Mouse (Mus musculus) C2C12 (cell line): Measurements from ENCODE around the gene Galnt10. TPM values are rescaled to one million over a fixed set of nuclear protein-coding genes. Genes with fewer than 3 reads are reported as not detected.

ENCODE experiments used
- H3K27me3 ChIP-seq: one replicate; pipeline ENCODE4 v1.6.1; 2011; ENCODE audit not compliant: control insufficient read depth, insufficient read depth, insufficient read length
- H3K36me3 ChIP-seq: one replicate; pipeline ENCODE4 v1.6.1; 2011; ENCODE audit not compliant: control insufficient read depth, insufficient read depth
- H3K4me3 ChIP-seq: one replicate; pipeline ENCODE4 v1.5.1; 2011; ENCODE audit warnings: mild to moderate bottlenecking, control low read depth; ENCODE audit not compliant: poor library complexity, insufficient read depth, severe bottlenecking
- H3K79me2 ChIP-seq: one replicate; pipeline ENCODE4 v1.6.1; 2011; ENCODE audit not compliant: control insufficient read depth, insufficient read depth
- H3K79me3 ChIP-seq: one replicate; pipeline ENCODE4 v1.6.1; 2011; ENCODE audit warnings: low read depth, control low read depth
- H3ac ChIP-seq: one replicate; pipeline ENCODE3; 2011; ENCODE audit warnings: low read depth; ENCODE audit not compliant: control insufficient read depth, insufficient read length
- CEBPB ChIP-seq: IDR thresholded peaks from one replicate; pipeline ENCODE4 v1.6.1; 2011; ENCODE audit warnings: low read depth, mild to moderate bottlenecking, control low read depth, moderate library complexity
- CTCF ChIP-seq: IDR thresholded peaks from one replicate; pipeline ENCODE4 v1.5.1; 2011; ENCODE audit not compliant: control insufficient read depth, insufficient read depth, insufficient read length
- FOSL1 ChIP-seq: IDR thresholded peaks from one replicate; pipeline ENCODE4 v1.8.0; 2011; ENCODE audit warnings: mild to moderate bottlenecking, low read length; ENCODE audit not compliant: poor library complexity, insufficient read depth, severe bottlenecking
- MAX ChIP-seq: IDR thresholded peaks from one replicate; pipeline ENCODE4 v1.6.1; 2011; ENCODE audit warnings: mild to moderate bottlenecking, control low read depth
- MYOD1 ChIP-seq: IDR thresholded peaks from one replicate; pipeline ENCODE4 v1.6.1; 2011; ENCODE audit warnings: low read depth; ENCODE audit not compliant: control insufficient read depth, insufficient read length
- MYOG ChIP-seq: IDR thresholded peaks from one replicate; pipeline ENCODE4 v1.6.1; 2011; ENCODE audit not compliant: control insufficient read depth, insufficient read length; ENCODE audit errors: extremely low read depth
- USF1 ChIP-seq: IDR thresholded peaks from one replicate; pipeline ENCODE4 v1.6.1; 2011; ENCODE audit warnings: low read depth, mild to moderate bottlenecking, control low read depth, moderate library complexity
- polyA plus RNA-seq: library from polyadenylated mRNA; unstranded; fragments of >200 nt; fragmentation: generic; extraction: Trizol; gene quantifications from one replicate; pipeline ENCODE4 v1.2.1, GENCODE M21; 2012; ENCODE audit warnings: missing spikeins

Gene Galnt10
- polyA plus RNA-seq, 1 experiment, result 43.0 TPM

DNA sequence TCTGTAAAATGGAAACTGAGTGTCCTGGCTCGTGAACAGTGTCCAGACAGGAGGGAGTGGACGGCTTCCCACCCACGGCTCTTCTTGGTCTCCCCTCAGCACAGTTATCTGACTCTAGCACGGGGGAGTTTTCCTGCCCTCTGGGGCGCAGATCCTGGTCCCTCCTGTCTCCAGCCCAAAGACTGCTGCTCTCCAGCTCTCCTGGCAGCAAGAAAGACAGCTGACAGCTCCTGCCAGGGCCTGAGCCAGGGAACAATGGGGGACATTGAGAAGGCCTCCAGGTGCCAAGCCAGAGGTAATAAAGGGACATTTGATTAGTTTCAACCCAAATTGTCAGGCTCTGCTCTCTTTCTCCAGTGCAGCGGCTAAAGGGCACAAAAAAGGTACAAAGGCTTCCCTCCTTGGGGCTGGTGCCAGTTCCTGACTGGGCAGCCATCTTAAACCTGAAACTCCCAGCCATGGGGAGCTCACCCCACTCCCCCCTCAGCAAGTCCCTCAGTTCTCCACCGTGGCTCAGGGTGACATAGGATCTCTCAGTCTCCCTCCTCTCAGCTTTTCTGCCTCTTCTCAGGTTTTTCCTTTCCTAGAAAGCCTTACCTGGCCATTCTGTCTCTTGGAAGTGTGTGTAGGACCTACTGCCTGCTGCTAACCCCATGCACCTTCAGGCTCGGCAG is 11.5 kb downstream of the Galnt10 start:
- Histone ChIP-seq H3ac (no peak overlapping the region), H3K79me3 (peaks cover 12% of the 10 kb centered on the region), H3K4me3 (no peak overlapping the region), H3K36me3 (peaks cover 7% of the 10 kb centered on the region), H3K27me3 (no peaks in the 10 kb centered on the region), H3K79me2 (peaks cover 80% of the 10 kb centered on the region)
- TF ChIP-seq CEBPB, result no peak
- no peak for TF ChIP-seq MAX
- TF ChIP-seq MYOG, result no peak
- TF ChIP-seq MYOD1, result no peak
- no peak for TF ChIP-seq USF1
- TF ChIP-seq FOSL1, result no peak
- TF ChIP-seq CTCF, result no peak

DNA sequence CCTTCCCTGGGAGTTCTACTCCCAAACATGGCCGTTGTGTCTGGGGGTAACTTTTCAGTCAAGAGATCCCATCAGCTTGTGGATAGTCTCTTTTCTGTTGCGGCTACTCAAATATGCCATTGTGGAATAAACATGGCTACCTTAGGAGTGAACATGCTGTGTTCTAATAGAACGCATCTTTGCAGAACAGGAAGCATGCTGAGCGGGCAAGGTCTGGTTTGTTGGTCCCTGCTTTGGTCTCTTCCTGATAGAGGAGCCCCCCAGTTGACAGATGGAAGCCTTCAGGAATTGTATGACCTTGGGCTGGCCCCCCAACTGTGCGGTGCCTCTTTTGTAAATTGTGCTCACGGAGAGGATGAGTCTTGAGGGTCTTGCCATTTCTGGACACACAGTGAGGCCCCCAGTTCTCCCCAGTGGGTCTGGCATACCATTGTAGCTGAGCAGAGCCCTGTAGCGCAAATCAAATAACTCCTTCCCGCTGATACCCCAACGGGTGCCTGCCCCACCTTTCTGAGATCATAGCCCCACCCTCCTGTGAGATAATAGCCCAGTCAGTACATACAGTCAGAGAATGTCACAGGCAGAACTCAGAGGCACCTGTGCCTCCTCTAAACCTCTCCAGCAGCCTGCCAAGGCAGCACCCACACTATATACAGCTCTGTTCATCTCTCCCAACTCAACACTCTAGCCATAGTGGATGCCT is 12.3 kb downstream of the Galnt10 start:
- TF ChIP-seq MYOG, result no peak
- TF ChIP-seq MYOD1, result no peak
- TF ChIP-seq CTCF, result no peak
- no peak for TF ChIP-seq MAX
- no peak for TF ChIP-seq CEBPB
- TF ChIP-seq FOSL1, result no peak
- no peak for TF ChIP-seq USF1
- H3K36me3 ChIP-seq, result peaks cover under 1% of the 10 kb centered on the region
- no peak overlapping the region for H3ac ChIP-seq
- H3K4me3 ChIP-seq, result no peak overlapping the region
- H3K27me3 ChIP-seq, result no peaks in the 10 kb centered on the region
- H3K79me2 ChIP-seq, result peaks cover 73% of the 10 kb centered on the region
- H3K79me3 ChIP-seq, result peaks cover 9% of the 10 kb centered on the region

DNA sequence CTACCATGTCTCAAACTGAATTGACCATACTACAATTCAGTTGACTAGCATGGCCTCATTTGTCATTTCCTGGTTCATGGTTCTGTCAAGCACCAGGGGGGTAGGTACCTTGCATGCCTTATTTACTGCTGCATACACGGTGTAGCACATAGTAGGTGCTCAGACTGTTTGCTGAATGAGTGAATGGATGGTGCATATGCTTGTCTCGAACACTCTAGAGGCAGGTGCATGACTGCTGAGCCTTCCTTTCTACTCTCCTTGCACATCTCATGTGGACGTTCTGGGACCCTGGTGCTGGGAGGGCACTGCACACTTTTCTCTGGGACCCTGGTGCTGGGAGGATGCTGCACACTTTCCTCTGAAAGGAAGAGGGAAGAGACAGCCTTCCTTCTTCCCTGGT is 13.0 kb downstream of the Galnt10 start:
- peaks cover 67% of the 10 kb centered on the region for H3K79me2 ChIP-seq
- H3ac ChIP-seq, result no peak overlapping the region
- no peak for TF ChIP-seq CEBPB
- TF ChIP-seq FOSL1, result no peak
- TF ChIP-seq MYOD1, result no peak
- TF ChIP-seq CTCF, result no peak
- TF ChIP-seq USF1, result no peak
- no peak for TF ChIP-seq MYOG
- no peak for TF ChIP-seq MAX
- H3K79me3 ChIP-seq, result peaks cover 7% of the 10 kb centered on the region
- no peaks in the 10 kb centered on the region for H3K36me3 ChIP-seq
- H3K4me3 ChIP-seq, result no peak overlapping the region
- H3K27me3 ChIP-seq, result no peaks in the 10 kb centered on the region

DNA sequence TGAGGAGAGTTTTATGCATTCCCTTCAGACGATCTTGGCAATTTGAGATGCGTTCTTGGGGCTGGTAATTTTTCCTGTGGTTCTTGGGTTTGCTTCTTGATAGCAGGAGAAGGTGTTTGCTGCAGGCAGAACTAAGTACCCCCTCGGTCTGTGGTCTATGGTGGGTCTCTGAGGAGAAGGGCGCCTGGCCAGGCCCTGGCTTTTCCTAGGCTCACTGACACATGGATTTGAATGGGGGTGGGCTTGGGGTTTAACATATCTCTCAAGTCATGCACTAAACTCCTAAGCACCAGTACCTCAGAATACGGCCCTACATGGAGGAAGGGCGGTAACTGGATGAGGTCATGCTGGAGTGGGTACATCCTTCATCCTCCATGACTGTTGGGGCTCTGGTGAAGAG is 13.5 kb downstream of the Galnt10 start:
- Histone ChIP-seq H3K79me3 (peaks cover 7% of the 10 kb centered on the region), H3ac (no peak overlapping the region), H3K27me3 (no peaks in the 10 kb centered on the region), H3K36me3 (no peaks in the 10 kb centered on the region), H3K79me2 (peaks cover 62% of the 10 kb centered on the region), H3K4me3 (no peak overlapping the region)
- no peak for TF ChIP-seq MYOD1
- no peak for TF ChIP-seq FOSL1
- TF ChIP-seq USF1, result no peak
- no peak for TF ChIP-seq CTCF
- no peak for TF ChIP-seq MAX
- TF ChIP-seq CEBPB, result no peak
- no peak for TF ChIP-seq MYOG

DNA sequence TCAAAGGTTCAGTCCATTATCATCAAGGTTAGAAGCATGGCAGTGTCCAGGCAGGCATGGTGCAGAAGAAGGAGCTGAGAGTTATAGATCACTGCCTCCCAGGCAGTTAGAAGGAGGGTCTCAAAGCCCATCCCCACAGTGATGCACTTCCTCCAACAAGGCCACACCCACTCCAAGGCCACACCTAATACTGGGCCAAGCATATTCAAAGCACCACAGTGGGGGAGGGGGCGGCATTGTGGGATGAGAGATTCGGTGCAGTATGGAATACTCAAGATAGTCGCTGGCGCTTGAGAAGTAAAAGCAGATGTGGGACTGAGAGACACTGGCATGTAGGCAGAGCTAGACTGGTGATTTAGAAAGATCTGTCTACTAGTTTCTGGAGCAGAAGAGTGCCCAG is 14.9 kb downstream of the Galnt10 start:
- Histone ChIP-seq H3K79me2 (peaks cover 51% of the 10 kb centered on the region), H3K36me3 (no peaks in the 10 kb centered on the region), H3K27me3 (no peaks in the 10 kb centered on the region), H3K4me3 (no peak overlapping the region), H3ac (no peak overlapping the region), H3K79me3 (peaks cover 4% of the 10 kb centered on the region)
- no peak for TF ChIP-seq USF1
- TF ChIP-seq MYOG, result no peak
- TF ChIP-seq CEBPB, result no peak
- TF ChIP-seq MAX, result no peak
- TF ChIP-seq MYOD1, result no peak
- no peak for TF ChIP-seq FOSL1
- TF ChIP-seq CTCF, result no peak
